Mouse (Mus musculus) heart, adult 2 months (tissue): Measurements from ENCODE around the gene Ube2o.

ENCODE experiments used
- CTCF ChIP-seq: fragments of 200-600 bp; IDR thresholded peaks from 2 replicates; pipeline ENCODE4 v1.8.1; 2022; ENCODE audit warnings: antibody characterized with exemption, mild to moderate bottlenecking, moderate library complexity
- POLR2A ChIP-seq: fragments of 200-500 bp; IDR thresholded peaks from 2 replicates; pipeline ENCODE4 v1.6.1; 2011; ENCODE audit warnings: mild to moderate bottlenecking, low read depth, low read length, control low read depth; ENCODE audit not compliant: insufficient read depth

GRCm38 (mm10) chr11:116552194-116552593, 29.1 kb downstream of the Ube2o start:
- no peak for TF ChIP-seq POLR2A
- no peak for TF ChIP-seq CTCF
